Mouse (Mus musculus) urinary bladder, postnatal 36 days (tissue): ENCODE measurements around the gene Kpna1.
"Not testable (repeated sequence)": the region's sequence is repeated elsewhere in the genome, so short reads cannot be mapped to it uniquely, and the experiment has no call there.

ENCODE experiments used
- DNase-seq, 2 experiments: peaks; one replicate each; pipeline ENCODE4 v3.0.0; 2022; ENCODE audit warnings: low spot score in 2 of 2, mixed read lengths in 1 of 2

Gene Kpna1

DNA sequence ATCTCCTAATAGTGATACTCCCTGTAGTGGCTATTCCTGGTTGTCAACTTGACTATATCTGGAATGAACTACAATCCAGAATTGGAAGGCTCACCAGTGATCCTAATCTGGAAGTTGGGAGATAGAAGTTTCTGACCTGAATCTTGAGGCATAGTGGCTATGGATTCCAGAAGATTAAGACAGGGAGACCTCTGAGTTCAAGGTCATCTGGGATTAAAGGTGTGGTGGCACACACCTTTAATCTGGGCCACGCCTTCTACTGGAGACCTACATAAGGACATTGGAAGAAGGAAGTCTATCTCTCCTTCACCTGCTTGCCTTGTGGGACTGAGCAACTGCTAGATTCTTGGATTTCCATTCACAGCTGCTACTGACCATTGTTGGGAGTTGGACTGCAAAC is at the start of gene Kpna1:
Gene Kpna1 (plus strand): TSS at position 301 of the 400 bp plus-strand sequence.
- DNase-seq = not testable (repeated sequence)

DNA sequence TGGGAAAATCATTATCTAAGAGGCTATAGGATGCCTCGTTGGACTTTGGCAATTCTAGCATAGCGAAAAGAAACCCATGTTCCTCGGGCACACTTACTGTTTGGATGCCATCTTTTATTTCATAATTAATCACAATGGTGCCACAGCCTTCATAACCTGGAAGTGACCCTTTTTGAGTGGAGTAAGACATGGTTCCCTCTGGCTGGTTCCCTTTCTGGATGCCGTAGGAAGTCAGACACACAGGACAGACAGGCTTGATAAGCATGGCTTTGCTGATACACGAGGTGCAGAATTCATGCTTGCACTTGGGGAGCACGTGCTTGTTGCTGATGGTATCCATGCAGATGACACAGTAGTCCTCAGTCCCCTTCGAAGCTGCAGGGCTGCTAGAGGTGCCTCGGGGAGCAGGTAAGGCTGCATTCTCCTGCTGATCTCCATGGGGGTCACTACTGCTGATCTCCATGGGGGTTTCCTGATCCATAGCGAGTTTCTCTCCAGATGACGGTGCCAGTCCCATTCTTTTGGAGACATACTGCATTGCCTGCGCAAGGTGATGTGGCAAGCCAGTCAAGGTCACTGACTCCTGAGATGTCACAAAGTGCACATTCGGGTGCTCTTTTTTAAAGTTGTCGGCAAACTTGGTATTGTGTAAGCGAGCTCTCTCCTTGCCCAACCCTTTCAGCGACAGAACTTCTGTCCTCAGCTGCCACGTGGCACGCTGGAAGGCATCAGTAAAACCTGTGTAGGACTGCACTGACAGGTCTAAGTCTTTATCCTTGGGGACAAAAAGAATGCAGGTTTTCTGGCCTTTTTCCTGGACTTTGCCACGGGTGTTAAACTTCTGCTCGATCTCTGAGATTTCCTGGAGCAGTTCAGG is 46.1 kb upstream of the Kpna1 start:
- no peak for DNase-seq

DNA sequence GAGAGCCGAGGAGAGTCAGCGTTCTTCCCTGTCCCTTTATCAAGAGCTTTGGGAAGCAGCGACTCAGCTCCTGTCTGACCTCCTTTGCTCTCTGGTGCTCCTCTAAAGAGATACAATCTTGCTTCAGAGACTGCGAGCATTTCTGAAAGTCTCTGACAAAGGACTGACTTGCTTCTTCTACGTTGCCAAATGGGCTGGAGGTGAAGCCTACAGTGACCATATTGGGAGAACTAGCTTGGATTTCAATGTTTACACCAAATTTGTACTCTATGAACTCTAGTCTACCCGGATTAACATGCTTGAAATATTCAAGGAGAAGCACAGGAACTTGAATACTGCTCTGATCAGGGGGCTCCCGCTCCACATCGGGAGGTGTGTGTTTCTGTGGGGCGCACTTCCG is 45.4 kb upstream of the Kpna1 start:
- DNase-seq = no peak

- DNase-seq = peak; percentile 56 to 61
These were observed 40.1 kb upstream of the Kpna1 start, which contains the start of the genes Parp9 and Dtx3l for GRCm38 (mm10) chr16:35938211-35939151. Parp9 (plus strand) TSS chr16:35938470. Dtx3l (minus strand) TSS chr16:35939151.

DNA sequence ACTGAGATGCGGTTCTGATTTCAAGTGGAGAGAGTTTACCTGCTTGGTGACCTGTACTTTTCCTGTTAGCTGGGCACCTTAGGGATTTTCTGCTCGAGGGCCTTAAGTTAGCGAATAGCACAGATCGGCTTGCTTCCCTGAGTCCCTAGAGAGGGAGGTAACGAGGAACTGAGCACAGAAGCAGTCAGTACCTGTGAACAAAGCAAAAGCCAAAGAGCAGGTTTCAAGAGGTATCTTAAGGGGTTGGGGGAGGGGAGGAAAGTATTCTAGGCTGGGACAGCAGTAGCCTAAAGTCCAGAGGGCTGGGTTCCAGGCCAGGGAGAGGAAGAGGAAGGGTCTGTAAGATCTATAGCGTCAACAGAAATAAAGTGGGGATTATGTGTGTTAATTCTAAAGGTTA is 39.3 kb upstream of the Kpna1 start:
- DNase-seq = no peak

DNA sequence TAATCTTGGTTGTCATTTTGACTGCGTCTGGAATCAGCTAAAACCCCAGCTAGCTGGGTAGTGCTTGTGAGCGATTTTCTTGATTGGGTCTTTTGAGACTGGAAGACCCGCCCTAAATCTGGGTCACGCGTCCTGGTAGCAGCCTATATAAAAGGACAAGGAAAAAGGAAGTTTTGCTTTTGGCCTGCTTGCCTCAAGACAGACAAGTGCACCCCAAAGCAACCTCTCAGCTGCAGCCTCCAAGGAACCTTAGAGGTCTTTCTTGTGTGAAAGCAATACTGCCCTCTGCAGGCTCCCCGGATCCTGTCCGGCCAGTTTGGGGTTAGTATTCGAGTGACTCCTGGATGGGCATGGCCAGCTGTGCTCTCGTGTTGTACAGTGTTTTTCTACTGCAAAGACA is 38.9 kb upstream of the Kpna1 start:
- DNase-seq = peak; percentile 83 to 90

DNA sequence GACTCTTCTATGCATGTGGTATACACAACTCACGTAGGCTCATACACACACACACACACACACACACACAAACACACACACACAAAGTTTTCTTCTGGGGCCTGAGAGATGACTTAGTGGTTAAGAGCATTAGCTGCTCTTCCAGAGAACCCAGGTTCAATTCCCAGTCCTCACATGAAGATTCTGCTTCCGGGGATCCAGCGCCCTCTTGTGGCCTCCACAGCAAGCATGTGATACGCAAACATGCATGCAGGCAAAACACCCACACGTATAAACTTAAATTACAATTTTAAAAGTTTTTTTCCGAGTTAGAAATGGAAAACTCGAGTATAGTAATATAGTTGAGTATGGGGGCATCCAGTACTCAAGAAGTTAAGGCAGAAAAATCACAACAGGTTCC is 37.2 kb upstream of the Kpna1 start:
- DNase-seq = no peak

GRCm38 (mm10) chr16:35949264-35949663 is 29.3 kb upstream of the Kpna1 start:
- DNase-seq = peak in 1 of 2 experiments; percentile 27

DNA sequence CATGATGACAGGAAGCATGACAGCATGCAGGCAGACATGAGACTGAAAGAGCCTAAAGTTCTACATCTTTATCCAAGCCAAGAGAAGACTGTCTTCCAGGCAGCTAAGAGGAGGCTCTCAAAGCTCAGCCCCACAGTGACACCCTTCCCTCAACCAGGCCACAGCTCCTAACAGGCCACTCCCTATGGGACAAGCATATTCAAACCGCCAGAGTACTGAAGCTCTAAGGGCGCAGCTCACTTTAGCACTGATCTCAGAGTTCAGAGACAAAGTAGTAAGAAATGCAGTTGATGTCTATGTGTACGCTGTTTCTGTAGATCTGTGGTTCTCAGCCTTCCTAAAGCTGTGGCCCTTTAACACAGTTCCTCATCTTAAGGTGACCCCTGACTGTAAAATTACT is 27.3 kb upstream of the Kpna1 start:
- DNase-seq = no peak

- no peak for DNase-seq
These were observed 25.9 kb upstream of the Kpna1 start for GRCm38 (mm10) chr16:35952628-35953130.

GRCm38 (mm10) chr16:35965991-35966390 is 12.6 kb upstream of the Kpna1 start:
- not testable (repeated sequence) for DNase-seq

GRCm38 (mm10) chr16:35966411-35967115 is 12.0 kb upstream of the Kpna1 start:
- no peak for DNase-seq

DNA sequence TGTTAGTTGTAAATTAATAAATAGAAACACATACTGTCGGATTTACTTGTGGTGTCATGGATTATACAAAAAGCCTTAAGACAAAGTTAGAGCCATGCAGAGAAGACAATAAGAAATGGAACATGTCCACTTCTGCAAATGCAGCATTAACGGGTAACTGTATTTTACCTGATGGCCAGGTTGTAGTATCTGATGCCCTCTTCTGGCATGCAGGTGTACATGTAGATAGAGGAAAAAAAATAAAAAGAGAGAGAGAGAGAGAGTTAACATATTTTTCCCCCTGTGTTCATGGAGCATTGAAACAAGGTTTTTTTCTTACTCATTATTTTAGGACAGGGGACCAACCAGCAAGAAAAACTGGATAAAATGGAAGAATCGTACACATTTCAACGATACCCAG is 11.2 kb upstream of the Kpna1 start:
- DNase-seq = no peak

GRCm38 (mm10) chr16:35968149-35968548 is 10.4 kb upstream of the Kpna1 start:
- no peak for DNase-seq

- no peak for DNase-seq
These were observed 4.5 kb upstream of the Kpna1 start for GRCm38 (mm10) chr16:35974021-35974420.

DNA sequence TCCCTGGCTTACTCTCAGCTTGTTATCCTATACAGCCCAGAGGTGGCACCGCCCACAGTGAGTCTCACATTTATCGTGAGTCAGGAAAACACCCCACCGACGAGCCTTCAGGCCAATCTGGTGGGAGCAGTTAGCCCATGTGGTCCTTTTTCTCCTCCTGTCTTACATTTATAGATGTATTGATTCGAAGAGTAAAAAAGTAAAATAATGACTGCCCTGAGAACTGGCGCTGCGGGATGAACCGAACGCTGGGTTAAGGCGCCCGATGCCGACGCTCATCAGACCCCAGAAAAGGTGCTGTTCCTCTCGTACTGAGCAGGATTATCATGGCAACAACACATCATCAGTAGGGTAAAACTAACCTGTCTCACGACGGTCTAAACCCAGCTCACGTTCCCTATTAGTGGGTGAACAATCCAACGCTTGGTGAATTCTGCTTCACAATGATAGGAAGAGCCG is 2.8 kb downstream of the Kpna1 start:
- DNase-seq = peak; percentile 100

GRCm38 (mm10) chr16:35982506-35982901 is 4.0 kb downstream of the Kpna1 start:
- DNase-seq = no peak

GRCm38 (mm10) chr16:35982902-35983516 is 4.5 kb downstream of the Kpna1 start:
- DNase-seq = peak; percentile 84 to 90

GRCm38 (mm10) chr16:35983517-35984101 is 5.1 kb downstream of the Kpna1 start:
- peak; percentile 39 to 59 for DNase-seq

DNA sequence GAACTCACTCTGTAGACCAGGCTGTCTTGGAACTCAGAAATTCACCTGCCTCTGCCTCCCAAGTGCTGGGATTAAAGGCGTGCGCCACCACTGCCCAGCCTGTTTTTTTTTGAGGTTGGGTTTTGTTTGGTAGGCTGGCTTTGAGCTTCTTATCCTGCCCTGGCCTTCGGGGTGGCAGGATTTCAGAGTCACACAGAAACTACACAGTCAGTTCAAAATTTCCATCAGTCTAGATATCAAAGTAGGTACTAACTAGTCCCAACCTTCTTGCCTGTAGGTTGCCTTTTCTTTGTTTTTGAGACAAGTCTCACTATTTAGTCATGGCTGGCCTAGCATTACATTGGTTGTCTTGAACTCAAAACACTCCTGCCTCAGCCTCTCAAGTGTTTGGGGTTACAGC is 5.9 kb downstream of the Kpna1 start:
- no peak for DNase-seq

DNA sequence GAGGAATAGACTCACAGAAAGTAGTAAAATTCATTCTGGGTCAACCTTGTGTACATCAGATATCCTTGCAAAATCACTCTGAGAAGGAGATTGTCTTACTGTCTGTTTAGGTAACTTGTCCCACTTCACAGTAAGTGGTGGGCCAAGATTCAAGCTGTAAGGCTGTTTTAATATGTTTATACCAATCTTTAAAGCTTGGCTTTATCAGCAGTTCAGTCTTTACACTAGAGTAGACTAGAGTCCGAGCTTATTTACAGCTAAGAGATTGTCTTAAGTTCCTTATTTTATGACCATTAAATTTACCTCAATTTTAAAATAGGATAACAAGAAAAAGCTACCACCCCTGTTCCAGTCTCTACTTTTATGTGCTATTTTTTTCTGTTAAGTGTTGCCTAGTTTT is 9.4 kb downstream of the Kpna1 start:
- DNase-seq = no peak
